Mouse (Mus musculus) naive thymus-derived CD4-positive, alpha-beta T cell, adult 5 months (primary cell): ENCODE data around the gene Olfr773. TPM values are rescaled to one million over a fixed set of nuclear protein-coding genes. Genes with fewer than 3 reads are reported as not detected.

ENCODE experiments used
- polyA plus RNA-seq: library from polyadenylated mRNA; unstranded; fragments of 100-300 nt; shearing (Covaris generic); gene quantifications from one replicate; pipeline ENCODE4 v1.2.1, GENCODE M21; 2017

Gene Olfr773
- not detected for polyA plus RNA-seq

DNA sequence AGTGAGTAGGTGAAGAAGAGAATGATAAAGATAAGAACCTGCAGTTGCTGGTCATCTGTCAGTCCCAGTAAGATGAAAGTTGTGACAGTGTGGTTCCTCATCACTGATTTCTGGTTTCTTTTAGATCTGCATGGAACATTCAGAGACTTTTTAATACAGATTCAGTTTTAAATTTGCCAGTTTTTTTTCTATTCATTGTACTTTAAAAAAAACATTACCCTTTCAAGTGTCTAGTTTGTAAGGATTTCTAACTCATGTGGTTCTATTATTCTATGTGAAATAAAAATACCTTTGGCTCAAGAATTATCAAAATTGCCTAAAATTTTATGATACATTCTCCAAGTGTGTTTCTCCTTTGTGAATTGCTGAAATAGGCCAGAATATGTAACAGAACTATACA lies at the start of gene Olfr773:
Gene Olfr773, minus strand, starts transcription at position 101 of the 400 bp plus-strand sequence.

DNA sequence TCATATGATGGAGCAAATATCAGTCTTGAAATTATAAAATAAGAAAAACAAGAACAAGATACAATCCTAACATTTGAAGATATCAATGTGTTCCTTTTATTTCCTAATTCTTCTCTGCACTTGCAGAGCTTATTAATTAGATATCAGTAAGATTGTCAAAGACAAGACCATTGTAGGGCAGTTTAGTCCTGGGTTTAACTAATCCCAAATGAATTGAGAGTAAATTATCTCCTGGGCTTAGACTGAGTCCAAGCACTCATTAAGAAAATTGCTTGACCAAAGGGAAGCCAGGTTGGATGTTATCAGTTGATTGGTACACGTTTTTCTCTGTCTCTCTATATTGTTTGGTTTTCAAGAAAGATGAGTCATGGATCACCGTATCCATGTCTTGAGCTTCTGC lies 48.7 kb upstream of the Olfr773 start, which contains the start of gene Olfr774:
Gene Olfr774, plus strand, starts transcription at position 301 of the 400 bp plus-strand sequence.

DNA sequence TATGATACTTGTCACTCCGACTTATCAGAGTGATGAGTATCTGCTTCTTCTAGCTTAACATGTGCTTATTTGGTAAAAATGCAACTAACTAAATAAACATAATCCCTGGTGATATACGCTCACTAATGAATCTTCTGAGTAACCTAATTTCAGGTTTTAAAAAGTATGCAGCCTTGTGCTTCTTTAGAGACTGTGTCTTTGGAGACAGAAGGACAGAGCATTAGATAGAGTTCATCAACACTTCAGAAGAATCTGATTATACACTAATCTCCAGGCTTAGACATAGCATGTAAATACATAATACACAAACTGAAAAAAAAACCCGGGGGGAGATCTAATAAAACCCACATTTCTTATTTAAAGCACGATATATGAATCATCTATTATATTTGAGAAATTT lies 9.4 kb downstream of the Olfr773 start, which contains the start of gene Olfr772:
Gene Olfr772, minus strand, starts transcription at position 101 of the 400 bp plus-strand sequence.

DNA sequence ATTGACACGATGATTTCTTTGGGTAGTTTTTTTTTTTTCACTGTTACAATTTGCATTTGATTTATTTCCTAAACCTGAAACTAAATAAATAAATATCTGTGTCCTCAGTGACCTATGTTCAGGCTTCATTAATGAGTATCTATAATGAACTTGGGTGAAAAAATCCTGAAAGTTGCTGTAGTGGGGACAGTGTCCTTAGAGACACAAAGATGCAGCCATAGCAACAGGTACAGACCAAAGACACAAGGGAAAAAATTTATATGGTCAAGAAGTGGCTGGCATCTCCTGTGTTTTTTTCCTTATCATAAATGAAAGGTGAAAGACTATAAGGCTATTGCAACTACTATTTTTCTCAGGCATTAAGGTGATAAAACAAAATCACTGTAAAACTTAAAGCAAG lies 22.6 kb downstream of the Olfr773 start, which contains the start of gene Olfr771:
Gene Olfr771, minus strand, starts transcription at position 101 of the 400 bp plus-strand sequence.

DNA sequence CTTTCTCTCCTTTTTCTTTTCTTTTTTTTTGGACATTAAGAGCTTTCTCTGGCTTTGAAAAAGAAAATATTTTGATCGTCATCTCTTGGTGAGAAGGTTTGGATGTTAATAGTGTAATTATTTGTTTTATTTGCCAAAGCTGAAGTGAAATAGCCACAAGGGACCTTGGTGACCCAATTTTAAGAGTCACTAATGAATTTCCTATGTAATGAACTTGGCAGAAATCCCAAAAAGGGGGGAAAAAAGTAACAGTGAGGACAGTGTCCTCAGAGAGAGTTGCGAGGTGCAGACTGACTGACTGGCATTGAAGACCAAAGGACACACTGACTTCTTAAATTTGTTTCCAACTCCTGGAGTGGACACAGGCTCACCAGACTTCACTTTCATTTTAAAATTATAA lies 48.3 kb downstream of the Olfr773 start, which contains the start of gene Olfr770:
Gene Olfr770, minus strand, starts transcription at position 101 of the 400 bp plus-strand sequence.

Other genes with a start within 250 kb of the Olfr773 start
- not detected for gene Mettl7b, start 226.4 kb downstream of the Olfr773 start, polyA plus RNA-seq
- gene Olfr9, start 198.0 kb downstream of the Olfr773 start, polyA plus RNA-seq: 0.12 TPM
- gene Olfr763, start 176.6 kb downstream of the Olfr773 start, polyA plus RNA-seq: not detected
- not detected for gene Olfr764-ps1, start 147.5 kb downstream of the Olfr773 start, polyA plus RNA-seq
- gene Olfr765, start 137.4 kb downstream of the Olfr773 start, polyA plus RNA-seq: not detected
- not detected for gene Olfr766-ps1, start 118.4 kb downstream of the Olfr773 start, polyA plus RNA-seq
- not detected for gene Olfr767, start 104.5 kb downstream of the Olfr773 start, polyA plus RNA-seq
- not detected for gene Olfr768, start 88.0 kb downstream of the Olfr773 start, polyA plus RNA-seq
- gene Olfr769, start 69.6 kb downstream of the Olfr773 start, polyA plus RNA-seq: not detected
- gene Olfr770, start 48.4 kb downstream of the Olfr773 start, polyA plus RNA-seq: not detected
- not detected for gene Olfr771, start 22.7 kb downstream of the Olfr773 start, polyA plus RNA-seq
- not detected for gene Olfr772, start 9.5 kb downstream of the Olfr773 start, polyA plus RNA-seq
- gene Olfr774, start 48.8 kb upstream of the Olfr773 start, polyA plus RNA-seq: not detected
- gene Olfr775, start 61.0 kb upstream of the Olfr773 start, polyA plus RNA-seq: not detected
- not detected for gene Olfr776, start 71.7 kb upstream of the Olfr773 start, polyA plus RNA-seq
- gene Olfr777, start 84.1 kb upstream of the Olfr773 start, polyA plus RNA-seq: not detected
- not detected for gene Olfr780, start 130.7 kb upstream of the Olfr773 start, polyA plus RNA-seq
- not detected for gene Olfr781, start 141.4 kb upstream of the Olfr773 start, polyA plus RNA-seq
- gene Olfr782, start 161.4 kb upstream of the Olfr773 start, polyA plus RNA-seq: not detected
- gene Olfr784, start 196.7 kb upstream of the Olfr773 start, polyA plus RNA-seq: not detected
- gene Olfr785, start 218.0 kb upstream of the Olfr773 start, polyA plus RNA-seq: not detected
- gene Olfr786, start 239.9 kb upstream of the Olfr773 start, polyA plus RNA-seq: not detected